ENCODE assay signal across 24 mouse cellular contexts in the genomic region with DNA sequence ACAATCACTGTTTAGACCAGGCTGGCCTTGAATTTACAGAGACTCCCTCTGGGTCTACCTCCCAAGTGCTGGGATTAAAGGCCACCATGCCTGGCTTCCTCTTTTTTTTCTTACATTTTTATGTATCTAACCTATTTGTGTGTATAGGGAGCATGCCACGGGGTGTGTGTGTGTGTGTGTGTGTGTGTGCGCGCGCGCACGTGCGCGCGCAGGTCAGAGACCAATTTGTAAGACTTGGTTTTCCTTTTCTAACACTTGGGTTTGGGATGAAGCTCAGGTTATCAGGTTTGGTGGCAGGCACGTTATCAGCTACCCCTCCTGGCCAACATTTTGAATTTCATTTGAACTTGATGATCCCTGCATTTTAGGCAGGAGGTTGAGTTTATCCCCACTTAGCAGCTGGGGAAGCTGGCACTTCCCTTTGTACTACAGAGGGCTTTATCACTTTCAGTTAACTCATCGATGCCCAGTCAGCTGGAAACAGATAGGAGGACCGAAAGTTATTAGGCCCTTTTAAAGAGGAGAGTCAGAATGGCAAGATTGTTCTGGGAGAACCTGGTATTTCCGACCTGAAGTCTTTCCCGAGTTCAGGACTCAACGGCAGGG. TPM values are rescaled to one million over a fixed set of nuclear protein-coding genes. Genes with fewer than 3 reads are reported as not detected.
DNase-seq lines count a peak whose midpoint lies in the region; ATAC-seq and TF ChIP-seq lines count a peak whose summit lies in the region.
"Had no signal": no experiment of that assay in that cellular context is flagged by ENCODE, and none has a peak within 500 bp of the region (broad histone marks: within the 10 kb centered on the region; RNA-seq: fewer than 3 reads in every experiment).

No protein-coding gene starts in this region.

- no peaks in the 10 kb centered on the region for H3K36me3 ChIP-seq in testis, adult 2 months (ENCODE audit: control insufficient read depth, insufficient read depth, low read length)
- no peaks in the 10 kb centered on the region for H3K36me3 ChIP-seq in hindbrain, postnatal 0 days (ENCODE audit: insufficient read depth, low read length)
- H3K36me3 ChIP-seq: embryonic facial prominence, embryonic 13.5 days; embryonic facial prominence, embryonic 15.5 days; forebrain, embryonic 10.5 days; forebrain, embryonic 12.5 days had no signal

- WGBS in hindbrain, postnatal 0 days: 84% methylated on average over 15 of the region's 15 CpGs

- H3K4me3 ChIP-seq in testis, adult 2 months (ENCODE audit: control insufficient read depth, low read depth, low read length): peak overlapping the region; percentile 2; the same call in 1 of the 2 replicates
- H3K4me3 ChIP-seq in hindbrain, postnatal 0 days (ENCODE audit: low read length): no peak overlapping the region
- H3K4me3 ChIP-seq: embryonic facial prominence, embryonic 13.5 days; embryonic facial prominence, embryonic 15.5 days; erythroblast, embryonic 14.5 days; forebrain, embryonic 10.5 days; forebrain, embryonic 12.5 days had no signal

- H3K27me3 ChIP-seq in testis, adult 2 months (ENCODE audit: control insufficient read depth, insufficient read depth, low read length): no peaks in the 10 kb centered on the region
- no peaks in the 10 kb centered on the region for H3K27me3 ChIP-seq in hindbrain, postnatal 0 days (ENCODE audit: insufficient read depth, low read length)
- H3K27me3 ChIP-seq: embryonic facial prominence, embryonic 15.5 days had no signal

- no peak overlapping the region for H3K9ac ChIP-seq in hindbrain, postnatal 0 days (replicated peaks; ENCODE audit: low read length)
- H3K9ac ChIP-seq: embryonic facial prominence, embryonic 13.5 days; embryonic facial prominence, embryonic 15.5 days; forebrain, embryonic 12.5 days had no signal

- TF ChIP-seq POLR2A in testis, adult 2 months (IDR thresholded peaks at IDR 0.05; ENCODE audit: control insufficient read depth, low read depth, low read length): no peak

- DNase-seq in testis, postnatal 14 days (ENCODE audit: low spot score): no peak
- peak; percentile 62 for DNase-seq in MEL-GATA-1-ER (ENCODE audit: extremely low read depth, low read depth)
- peak; percentile 63 for DNase-seq in retina, postnatal 1 day
- no peak for DNase-seq in hindbrain, postnatal 0 days (ENCODE audit: low spot score)
- no peak for DNase-seq in layer of hippocampus, adult 9-11 months
- DNase-seq: adrenal gland, adult 2 months; adrenal gland, postnatal 10 days; adrenal gland, postnatal 25 days; cerebellum, adult 11 months; cerebellum, adult 18-20 months; cerebellum, adult 8-10 months; cerebellum, adult 9-11 months; cerebellum, postnatal 14 days; cerebellum, postnatal 36 days; embryo, embryonic 11 days had no signal

- no peaks in the 10 kb centered on the region for H3K9me3 ChIP-seq in hindbrain, postnatal 0 days (ENCODE audit: low read length)
- H3K9me3 ChIP-seq: embryonic facial prominence, embryonic 13.5 days; embryonic facial prominence, embryonic 15.5 days; forebrain, embryonic 12.5 days had no signal

- H3K4me2 ChIP-seq in hindbrain, postnatal 0 days (ENCODE audit: low read depth, low read length): no peak overlapping the region
- H3K4me2 ChIP-seq: embryonic facial prominence, embryonic 13.5 days; embryonic facial prominence, embryonic 15.5 days; forebrain, embryonic 12.5 days had no signal

- ATAC-seq in hindbrain, postnatal 0 days: no peak
- ATAC-seq: forebrain, embryonic 14.5 days; forebrain, embryonic 16.5 days had no signal

- H3K27ac ChIP-seq in testis, adult 2 months (ENCODE audit: control insufficient read depth, insufficient read depth, low read depth, low read length): no peak overlapping the region
- H3K27ac ChIP-seq in hindbrain, postnatal 0 days: no peak overlapping the region
- H3K27ac ChIP-seq: embryonic facial prominence, embryonic 13.5 days; embryonic facial prominence, embryonic 15.5 days; forebrain, embryonic 10.5 days; forebrain, embryonic 12.5 days had no signal

- H3K4me1 ChIP-seq in testis, adult 2 months (ENCODE audit: control insufficient read depth, insufficient read depth, low read length): no peaks in the 10 kb centered on the region; the same call in 1 of the 2 replicates
- H3K4me1 ChIP-seq in hindbrain, postnatal 0 days (ENCODE audit: insufficient read depth, low read length): peaks cover 18% of the 10 kb centered on the region

- no peak for TF ChIP-seq CTCF in testis, adult 2 months (IDR thresholded peaks at IDR 0.05; ENCODE audit: control insufficient read depth, insufficient read depth, insufficient replicate concordance, low read depth, low read length)
- no peak for TF ChIP-seq CTCF in hindbrain, postnatal 0 days (IDR thresholded peaks at IDR 0.05; ENCODE audit: low read depth)

RNA-seq across cellular contexts. Expression of a gene that starts 48.9 kb away (rescaled TPM):
- 2.5 and 3.2 TPM in 2 replicates for polyA plus RNA-seq in testis, adult 2 months (2012; rRNA removed)
- total RNA-seq in hindbrain, postnatal 0 days (2014; rRNA removed): 355 and 426 TPM in 2 replicates
- polyA plus RNA-seq in hindbrain, postnatal 0 days (2015; fragmentation: Nextera tagmentation; extraction: Ambion mirVana): 54.4 and 60.4 TPM in 2 replicates
- total RNA-seq: common myeloid progenitor, adult 5-6 weeks had no signal

Comparison
In these comparisons a context has a peak if more than half of its experiments do, and no peak if none do; other contexts are left out.
1. DNase-seq: peak in MEL-GATA-1-ER (single experiment) and retina, postnatal 1 day (single experiment); none in testis, postnatal 14 days (single experiment), hindbrain, postnatal 0 days (single experiment) and layer of hippocampus, adult 9-11 months (single experiment).
2. RNA of a gene that starts 48.9 kb away (polyA plus RNA-seq): 54.4 to 60.4 TPM in hindbrain, postnatal 0 days; 2.5 to 3.2 TPM in testis, adult 2 months; every median in the first group is over 10 times any median in the second.